Mouse (Mus musculus): ENCODE data around the gene Fam214a. TPM values are rescaled to one million over a fixed set of nuclear protein-coding genes. Genes with fewer than 3 reads are reported as not detected.
"Not testable (repeated sequence)": the region's sequence is repeated elsewhere in the genome, so short reads cannot be mapped to it uniquely, and the experiment has no call there.

The Fam214a gene
- total and polyA plus RNA-seq, 2 experiments: 14.5 to 116 TPM

DNA sequence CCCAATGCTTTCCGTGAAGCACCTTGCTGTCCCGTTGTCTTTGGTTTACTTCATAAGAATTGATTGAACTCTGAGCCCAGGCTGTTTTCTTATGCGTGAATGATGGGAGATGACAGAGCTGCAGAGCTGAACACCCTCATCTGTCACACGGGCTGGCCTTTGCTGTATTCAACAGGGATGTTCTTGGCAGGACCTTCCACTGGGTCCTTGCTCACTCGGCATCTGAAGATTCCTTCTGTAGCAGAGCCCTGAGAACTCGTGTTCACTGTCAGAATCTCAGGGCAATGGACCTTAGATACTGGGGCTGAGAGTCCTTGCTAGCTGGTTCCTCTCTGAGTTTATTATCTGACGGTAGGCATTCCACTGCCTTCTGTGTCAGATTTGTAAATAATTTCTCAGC lies 25.3 kb downstream of the Fam214a start:
- Histone ChIP-seq H3K4me3 (ENCODE audit: insufficient read depth, low read depth, low read length) (no peak overlapping the region), H3K36me3 (ENCODE audit: control insufficient read depth, insufficient read depth, low read length) (peaks cover 26% of the 10 kb centered on the region), H3K27ac (replicated peaks; ENCODE audit: insufficient read depth, low read depth, low read length) (no peak overlapping the region), H3K79me2 (ENCODE audit: control insufficient read depth, insufficient read depth, low read length) (peaks cover 47% of the 10 kb centered on the region; the same call in 1 of the 2 replicates), H3K27me3 (ENCODE audit: control insufficient read depth, insufficient read depth, low read length) (no peaks in the 10 kb centered on the region), H3K4me1 (ENCODE audit: control insufficient read depth, insufficient read depth, low read length) (peaks cover 27% of the 10 kb centered on the region), H3K9ac (ENCODE audit: low read depth, low read length) (no peak overlapping the region)
- 34% methylated on average over 7 of the region's 7 CpGs for WGBS
- DNase-seq (ENCODE audit: extremely low read depth, low read depth, low spot score): no peak
- TF ChIP-seq POLR2A (IDR thresholded peaks at IDR 0.05; ENCODE audit: extremely low read depth, insufficient read depth, low read length) (no peak), CTCF (IDR thresholded peaks at IDR 0.05; ENCODE audit: low read depth, low read length) (no peak)

DNA sequence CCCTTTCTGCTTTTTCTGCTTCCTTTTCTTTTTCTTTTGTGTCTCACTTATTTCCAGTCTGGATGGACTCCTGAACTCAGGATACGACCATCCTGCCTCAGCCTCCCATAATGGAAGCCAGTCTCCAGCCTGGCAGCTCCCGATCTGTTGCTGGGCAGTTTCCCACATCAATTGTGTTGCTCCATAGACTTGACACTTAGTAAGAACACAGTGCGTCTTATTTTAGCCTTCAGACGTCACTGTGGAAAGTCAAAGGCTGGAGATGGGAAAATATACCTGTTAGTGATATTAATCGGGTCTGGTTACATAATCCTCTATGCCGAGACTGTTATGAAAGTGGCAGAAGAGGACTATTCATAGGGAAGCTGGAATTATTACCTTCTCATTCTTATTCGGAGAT lies 26.2 kb downstream of the Fam214a start:
- H3K27ac ChIP-seq (replicated peaks; ENCODE audit: insufficient read depth, low read depth, low read length): no peak overlapping the region
- DNase-seq (ENCODE audit: extremely low read depth, low read depth, low spot score): no peak
- 60% methylated on average over 7 of the region's 7 CpGs for WGBS

DNA sequence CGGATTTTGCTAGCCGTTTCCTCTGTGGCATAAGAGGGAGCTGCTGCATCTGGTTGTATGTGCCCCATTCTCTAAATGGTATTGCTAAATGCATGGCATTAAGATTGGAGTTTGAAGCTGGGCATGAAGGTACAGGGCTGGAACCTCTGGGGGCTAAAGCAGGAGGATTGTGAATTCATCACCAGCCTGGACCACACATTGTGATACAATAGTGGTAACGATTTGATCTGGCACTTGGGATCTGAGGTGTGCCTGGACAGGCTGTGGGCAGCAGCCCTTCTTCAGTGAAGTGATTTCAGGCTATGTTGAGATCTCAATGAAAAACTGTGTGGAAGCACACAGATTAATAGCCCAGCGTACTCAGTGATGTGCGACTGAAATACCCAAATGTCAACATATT lies 26.7 kb downstream of the Fam214a start:
- H3K9ac ChIP-seq (ENCODE audit: low read depth, low read length): no peak overlapping the region
- H3K36me3 ChIP-seq (ENCODE audit: control insufficient read depth, insufficient read depth, low read length): peaks cover 20% of the 10 kb centered on the region
- peaks cover 41% of the 10 kb centered on the region; the same call in 1 of the 2 replicates for H3K79me2 ChIP-seq (ENCODE audit: control insufficient read depth, insufficient read depth, low read length)
- no peak for DNase-seq (ENCODE audit: extremely low read depth, low read depth, low spot score)
- H3K27ac ChIP-seq (replicated peaks; ENCODE audit: insufficient read depth, low read depth, low read length): no peak overlapping the region
- H3K4me1 ChIP-seq (ENCODE audit: control insufficient read depth, insufficient read depth, low read length): peaks cover 19% of the 10 kb centered on the region
- H3K27me3 ChIP-seq (ENCODE audit: control insufficient read depth, insufficient read depth, low read length): no peaks in the 10 kb centered on the region
- WGBS: 61% methylated on average over 5 of the region's 5 CpGs
- TF ChIP-seq CTCF (IDR thresholded peaks at IDR 0.05; ENCODE audit: low read depth, low read length) (no peak), POLR2A (IDR thresholded peaks at IDR 0.05; ENCODE audit: extremely low read depth, insufficient read depth, low read length) (no peak)
- H3K4me3 ChIP-seq (ENCODE audit: insufficient read depth, low read depth, low read length): no peak overlapping the region

More for the DNA sequence above, 26.2 kb downstream of the Fam214a start:
- no peak overlapping the region for H3K9ac ChIP-seq (ENCODE audit: low read depth, low read length)
- peaks cover 21% of the 10 kb centered on the region for H3K4me1 ChIP-seq (ENCODE audit: control insufficient read depth, insufficient read depth, low read length)
- H3K27me3 ChIP-seq (ENCODE audit: control insufficient read depth, insufficient read depth, low read length): no peaks in the 10 kb centered on the region
- TF ChIP-seq CTCF (IDR thresholded peaks at IDR 0.05; ENCODE audit: low read depth, low read length) (no peak), POLR2A (IDR thresholded peaks at IDR 0.05; ENCODE audit: extremely low read depth, insufficient read depth, low read length) (no peak)
- peaks cover 43% of the 10 kb centered on the region; the same call in 1 of the 2 replicates for H3K79me2 ChIP-seq (ENCODE audit: control insufficient read depth, insufficient read depth, low read length)
- no peak overlapping the region for H3K4me3 ChIP-seq (ENCODE audit: insufficient read depth, low read depth, low read length)
- H3K36me3 ChIP-seq (ENCODE audit: control insufficient read depth, insufficient read depth, low read length): peaks cover 20% of the 10 kb centered on the region

DNA sequence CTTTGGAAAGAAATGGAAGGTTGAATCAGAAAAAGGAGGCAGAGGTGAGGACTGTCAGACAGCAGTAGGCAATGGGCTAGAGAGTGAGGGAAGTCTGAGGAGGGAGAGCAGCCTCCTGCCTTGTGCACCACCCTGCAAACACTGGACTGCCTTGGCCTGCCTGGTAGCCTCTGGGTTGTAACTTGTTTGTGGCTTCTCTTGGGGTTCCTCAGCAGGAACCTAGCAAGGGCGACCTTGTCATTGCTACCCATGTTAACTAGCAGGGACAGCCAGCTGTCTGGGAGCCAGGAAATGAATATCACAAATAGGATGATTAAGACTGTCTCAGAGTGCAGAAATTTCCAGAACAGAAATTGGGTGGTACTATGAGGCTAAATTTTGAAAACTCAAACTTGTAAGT lies 27.2 kb downstream of the Fam214a start:
- H3K36me3 ChIP-seq (ENCODE audit: control insufficient read depth, insufficient read depth, low read length): peaks cover 25% of the 10 kb centered on the region
- 50% methylated on average over 1 of the region's 1 CpGs for WGBS
- DNase-seq (ENCODE audit: extremely low read depth, low read depth, low spot score): no peak

DNA sequence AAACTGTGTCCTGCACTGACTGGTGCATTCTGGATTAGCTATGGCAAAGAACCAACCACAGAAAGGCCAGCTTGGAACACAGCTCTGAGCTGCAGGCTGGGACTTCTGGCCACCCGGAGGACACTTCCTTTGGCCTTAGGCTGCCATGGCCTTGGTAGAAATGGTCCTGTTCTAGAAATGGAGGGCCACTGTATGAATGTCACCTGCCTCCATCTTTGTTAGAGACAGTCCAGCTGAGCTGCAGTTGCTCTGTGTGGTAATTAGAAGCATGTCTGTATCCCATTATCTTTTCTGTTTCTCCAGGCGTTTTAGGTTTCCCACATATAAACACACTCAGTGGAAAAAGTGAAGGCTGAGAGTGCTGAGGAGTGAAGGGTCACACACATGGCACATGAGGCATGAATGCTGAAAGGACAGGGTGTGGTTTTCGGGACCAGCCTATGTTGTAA lies 29.0 kb downstream of the Fam214a start:
- no peak for TF ChIP-seq POLR2A (IDR thresholded peaks at IDR 0.05; ENCODE audit: extremely low read depth, insufficient read depth, low read length)
- TF ChIP-seq CTCF (IDR thresholded peaks at IDR 0.05; ENCODE audit: low read depth, low read length): no peak
- H3K4me1 ChIP-seq (ENCODE audit: control insufficient read depth, insufficient read depth, low read length): peaks cover 4% of the 10 kb centered on the region
- H3K27me3 ChIP-seq (ENCODE audit: control insufficient read depth, insufficient read depth, low read length): no peaks in the 10 kb centered on the region
- WGBS: 91% methylated on average over 3 of the region's 3 CpGs
- no peak overlapping the region for H3K9ac ChIP-seq (ENCODE audit: low read depth, low read length)
- H3K79me2 ChIP-seq (ENCODE audit: control insufficient read depth, insufficient read depth, low read length): peaks cover 51% of the 10 kb centered on the region
- H3K27ac ChIP-seq (replicated peaks; ENCODE audit: insufficient read depth, low read depth, low read length): no peak overlapping the region
- no peak for DNase-seq (ENCODE audit: extremely low read depth, low read depth, low spot score)
- H3K36me3 ChIP-seq (ENCODE audit: control insufficient read depth, insufficient read depth, low read length): peaks cover 34% of the 10 kb centered on the region
- no peak overlapping the region for H3K4me3 ChIP-seq (ENCODE audit: insufficient read depth, low read depth, low read length)

More for the DNA sequence above, 27.2 kb downstream of the Fam214a start:
- H3K4me3 ChIP-seq (ENCODE audit: insufficient read depth, low read depth, low read length): no peak overlapping the region
- H3K9ac ChIP-seq (ENCODE audit: low read depth, low read length): no peak overlapping the region
- H3K79me2 ChIP-seq (ENCODE audit: control insufficient read depth, insufficient read depth, low read length): peaks cover 43% of the 10 kb centered on the region
- no peaks in the 10 kb centered on the region for H3K27me3 ChIP-seq (ENCODE audit: control insufficient read depth, insufficient read depth, low read length)
- peaks cover 14% of the 10 kb centered on the region for H3K4me1 ChIP-seq (ENCODE audit: control insufficient read depth, insufficient read depth, low read length)
- TF ChIP-seq POLR2A (IDR thresholded peaks at IDR 0.05; ENCODE audit: extremely low read depth, insufficient read depth, low read length) (no peak), CTCF (IDR thresholded peaks at IDR 0.05; ENCODE audit: low read depth, low read length) (no peak)
- no peak overlapping the region for H3K27ac ChIP-seq (replicated peaks; ENCODE audit: insufficient read depth, low read depth, low read length)

DNA sequence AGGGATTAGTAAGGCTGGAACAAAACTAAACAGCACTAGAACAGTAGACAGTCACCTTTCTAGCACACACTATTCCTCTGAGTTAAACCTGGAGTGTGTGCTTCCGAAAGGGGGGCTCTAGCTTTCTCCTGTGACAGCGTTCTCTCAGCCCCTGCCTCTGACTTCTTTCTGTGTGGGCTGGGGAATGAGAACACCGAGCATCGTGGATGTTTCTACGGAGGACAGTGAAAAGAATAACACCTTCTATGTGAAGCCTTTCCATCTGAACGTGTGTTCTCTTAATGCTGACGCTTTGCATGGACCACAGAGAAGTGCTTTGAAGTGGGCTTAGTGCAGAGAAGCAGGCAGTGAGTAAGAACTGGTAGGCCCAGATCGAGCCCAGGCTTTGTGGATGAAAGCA lies 29.5 kb downstream of the Fam214a start:
- H3K36me3 ChIP-seq (ENCODE audit: control insufficient read depth, insufficient read depth, low read length): peaks cover 37% of the 10 kb centered on the region
- TF ChIP-seq CTCF (IDR thresholded peaks at IDR 0.05; ENCODE audit: low read depth, low read length) (no peak), POLR2A (IDR thresholded peaks at IDR 0.05; ENCODE audit: extremely low read depth, insufficient read depth, low read length) (no peak)
- H3K79me2 ChIP-seq (ENCODE audit: control insufficient read depth, insufficient read depth, low read length): peaks cover 53% of the 10 kb centered on the region
- H3K27ac ChIP-seq (replicated peaks; ENCODE audit: insufficient read depth, low read depth, low read length): no peak overlapping the region
- H3K27me3 ChIP-seq (ENCODE audit: control insufficient read depth, insufficient read depth, low read length): no peaks in the 10 kb centered on the region
- H3K4me1 ChIP-seq (ENCODE audit: control insufficient read depth, insufficient read depth, low read length): peaks cover 4% of the 10 kb centered on the region
- H3K4me3 ChIP-seq (ENCODE audit: insufficient read depth, low read depth, low read length): no peak overlapping the region
- WGBS: 93% methylated on average over 8 of the region's 8 CpGs
- no peak overlapping the region for H3K9ac ChIP-seq (ENCODE audit: low read depth, low read length)
- no peak for DNase-seq (ENCODE audit: extremely low read depth, low read depth, low spot score)

DNA sequence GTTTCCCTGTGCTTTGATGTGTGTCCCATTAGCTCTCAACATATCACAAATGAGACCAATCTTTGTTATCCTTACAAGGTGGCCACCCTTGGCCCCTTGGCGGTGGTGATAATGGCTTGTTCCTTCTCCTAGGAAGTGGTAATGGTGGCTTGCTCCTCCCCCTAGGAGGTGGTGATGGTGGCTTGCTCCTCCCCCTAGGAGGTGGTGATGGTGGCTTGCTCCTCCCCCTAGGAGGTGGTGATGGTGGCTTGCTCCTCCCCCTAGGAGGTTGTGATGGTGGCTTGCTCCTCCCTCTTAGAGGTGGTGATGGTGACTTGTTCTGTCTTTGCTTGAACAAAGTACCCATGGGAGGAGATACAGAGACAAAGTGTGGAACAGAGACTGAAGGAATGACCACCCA lies 30.0 kb downstream of the Fam214a start:
- 91% methylated on average over 1 of the region's 1 CpGs for WGBS

More for the DNA sequence above, 30.0 kb downstream of the Fam214a start:
- not testable (repeated sequence) for H3K4me1 ChIP-seq (ENCODE audit: control insufficient read depth, insufficient read depth, low read length); H3K27ac ChIP-seq (replicated peaks; ENCODE audit: insufficient read depth, low read depth, low read length); H3K9ac ChIP-seq (ENCODE audit: low read depth, low read length); H3K4me3 ChIP-seq (ENCODE audit: insufficient read depth, low read depth, low read length); DNase-seq (ENCODE audit: extremely low read depth, low read depth, low spot score); H3K27me3 ChIP-seq (ENCODE audit: control insufficient read depth, insufficient read depth, low read length)
- Histone ChIP-seq H3K36me3 (ENCODE audit: control insufficient read depth, insufficient read depth, low read length) (peaks cover 34% of the 10 kb centered on the region), H3K79me2 (ENCODE audit: control insufficient read depth, insufficient read depth, low read length) (peaks cover 52% of the 10 kb centered on the region)
